Mouse (Mus musculus): ENCODE results near the gene Pla2g4e. TPM values are rescaled to one million over a fixed set of nuclear protein-coding genes. Genes with fewer than 3 reads are reported as not detected.

Pla2g4e gene
- total RNA-seq, 1 experiment: 1.1 TPM

DNA sequence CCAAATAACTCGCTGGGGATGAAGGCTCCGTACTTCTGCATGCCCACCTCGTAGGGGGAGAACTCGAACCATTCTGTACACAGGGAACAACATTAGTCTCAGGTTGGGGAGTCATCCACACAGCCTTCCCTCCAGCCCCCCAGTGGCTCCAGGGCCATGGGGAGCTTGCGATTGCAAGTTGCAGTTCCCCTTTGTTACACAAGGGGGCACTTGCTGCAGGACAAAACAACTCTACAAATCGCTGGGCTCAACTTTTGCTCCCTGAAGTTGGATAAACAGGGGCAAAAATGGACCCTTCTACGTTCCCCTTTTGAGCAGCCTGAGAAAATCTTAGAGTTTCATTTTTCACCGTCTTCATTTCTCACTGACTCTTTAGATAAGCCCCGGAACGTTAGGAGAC is 71.4 kb downstream of the Pla2g4e start:
- H3K4me3 ChIP-seq (ENCODE audit: insufficient read depth in 1 of 2, low read depth in 1 of 2, low read length in 2 of 2, poor library complexity in 1 of 2, severe bottlenecking in 1 of 2): peak overlapping the region; percentile 15 to 37; a peak in 3 of 4 replicates
- no peaks in the 10 kb centered on the region for H3K36me3 ChIP-seq (ENCODE audit: control insufficient read depth, insufficient read depth, low read length, poor library complexity, severe bottlenecking)
- DNase-seq (ENCODE audit: low read depth, low spot score): peak; percentile 73
- H3K9me3 ChIP-seq (ENCODE audit: control insufficient read depth, insufficient read depth, low read depth, low read length): no peaks in the 10 kb centered on the region
- no peak overlapping the region for H3K27ac ChIP-seq (ENCODE audit: insufficient read depth, low read depth, low read length, poor library complexity, severe bottlenecking)
- in situ Hi-C loops (cut with MboI; ENCODE audit: low sequenced_read_pairs in 2 of 2, unreplicated experiment in 2 of 2): loop anchor here in 1 of 2 experiments (10.0 kb wide), 1 partner anchor 111 kb away; the partner anchor contains the start of gene Pla2g4d
- peaks cover 0 to 2% of the 10 kb centered on the region in 2 experiments; a peak in 1 of 4 replicates for H3K4me1 ChIP-seq (ENCODE audit: control insufficient read depth in 2 of 2, insufficient read depth in 2 of 2, low read length in 2 of 2, poor library complexity in 1 of 2)
- H3K9ac ChIP-seq (ENCODE audit: insufficient read depth, low read depth, low read length, poor library complexity, severe bottlenecking): peak overlapping the region; percentile 23; the same call in 1 of the 2 replicates
- TF ChIP-seq MAFK (IDR thresholded peaks at IDR 0.05; ENCODE audit: insufficient read depth, low read depth, low read length): no peak
- peak; percentile 16; the same call in 1 of the 2 replicates for TF ChIP-seq ZC3H11A (IDR thresholded peaks at IDR 0.05; ENCODE audit: borderline replicate concordance, low read depth, low read length)

- H3K27ac ChIP-seq (ENCODE audit: insufficient read depth, low read depth, low read length, poor library complexity, severe bottlenecking): no peak overlapping the region
- in situ Hi-C loops (cut with MboI; ENCODE audit: low sequenced_read_pairs in 2 of 2, unreplicated experiment in 2 of 2): loop anchor here in 1 of 2 experiments (10.0 kb wide), 1 partner anchor 113 kb away; the partner anchor contains the start of gene Pla2g4d
- H3K9ac ChIP-seq (ENCODE audit: insufficient read depth, low read depth, low read length, poor library complexity, severe bottlenecking): no peak overlapping the region
- peaks cover 0 to 2% of the 10 kb centered on the region in 2 experiments; a peak in 1 of 4 replicates for H3K4me1 ChIP-seq (ENCODE audit: control insufficient read depth in 2 of 2, insufficient read depth in 2 of 2, low read length in 2 of 2, poor library complexity in 1 of 2)
- H3K4me3 ChIP-seq (ENCODE audit: insufficient read depth in 1 of 2, low read depth in 1 of 2, low read length in 2 of 2, poor library complexity in 1 of 2, severe bottlenecking in 1 of 2): no peak overlapping the region
- no peak for DNase-seq (ENCODE audit: low read depth, low spot score)
- no peaks in the 10 kb centered on the region for H3K9me3 ChIP-seq (ENCODE audit: control insufficient read depth, insufficient read depth, low read depth, low read length)
- no peak for TF ChIP-seq CHD2 (IDR thresholded peaks at IDR 0.05; ENCODE audit: low read depth, low read length)
- TF ChIP-seq HCFC1 (IDR thresholded peaks at IDR 0.05; ENCODE audit: borderline replicate concordance, insufficient read depth, low read length): no peak
- no peak for TF ChIP-seq MAFK (IDR thresholded peaks at IDR 0.05; ENCODE audit: insufficient read depth, low read depth, low read length)
- no peak for TF ChIP-seq ZC3H11A (IDR thresholded peaks at IDR 0.05; ENCODE audit: borderline replicate concordance, low read depth, low read length)
- TF ChIP-seq ZNF384 (IDR thresholded peaks at IDR 0.05; ENCODE audit: low read depth, low read length): no peak
- H3K36me3 ChIP-seq (ENCODE audit: control insufficient read depth, insufficient read depth, low read length, poor library complexity, severe bottlenecking): no peaks in the 10 kb centered on the region
These were observed 73.8 kb downstream of the Pla2g4e start for GRCm38 (mm10) chr2:120171362-120171761.

- no peak for DNase-seq (ENCODE audit: low read depth, low spot score)
- H3K9me3 ChIP-seq (ENCODE audit: control insufficient read depth, insufficient read depth, low read depth, low read length): no peaks in the 10 kb centered on the region
- H3K9ac ChIP-seq (ENCODE audit: insufficient read depth, low read depth, low read length, poor library complexity, severe bottlenecking): no peak overlapping the region
- no peak overlapping the region for H3K4me3 ChIP-seq (ENCODE audit: insufficient read depth in 1 of 2, low read depth in 1 of 2, low read length in 2 of 2, poor library complexity in 1 of 2, severe bottlenecking in 1 of 2)
- peaks cover 0 to 2% of the 10 kb centered on the region in 2 experiments; a peak in 1 of 4 replicates for H3K4me1 ChIP-seq (ENCODE audit: control insufficient read depth in 2 of 2, insufficient read depth in 2 of 2, low read length in 2 of 2, poor library complexity in 1 of 2)
- TF ChIP-seq HCFC1 (IDR thresholded peaks at IDR 0.05; ENCODE audit: borderline replicate concordance, insufficient read depth, low read length): no peak
- TF ChIP-seq CHD2 (IDR thresholded peaks at IDR 0.05; ENCODE audit: low read depth, low read length): no peak
- TF ChIP-seq MAFK (IDR thresholded peaks at IDR 0.05; ENCODE audit: insufficient read depth, low read depth, low read length): no peak
- TF ChIP-seq ZC3H11A (IDR thresholded peaks at IDR 0.05; ENCODE audit: borderline replicate concordance, low read depth, low read length): no peak
- TF ChIP-seq ZNF384 (IDR thresholded peaks at IDR 0.05; ENCODE audit: low read depth, low read length): no peak
- in situ Hi-C loops (cut with MboI; ENCODE audit: low sequenced_read_pairs in 2 of 2, unreplicated experiment in 2 of 2): loop anchor here in 1 of 2 experiments (10.0 kb wide), 1 partner anchor 114 kb away; the partner anchor contains the start of gene Pla2g4d
- H3K27ac ChIP-seq (ENCODE audit: insufficient read depth, low read depth, low read length, poor library complexity, severe bottlenecking): no peak overlapping the region
- no peaks in the 10 kb centered on the region for H3K36me3 ChIP-seq (ENCODE audit: control insufficient read depth, insufficient read depth, low read length, poor library complexity, severe bottlenecking)
These were observed 74.4 kb downstream of the Pla2g4e start for GRCm38 (mm10) chr2:120170726-120171125.

- Histone ChIP-seq H3K9ac (ENCODE audit: insufficient read depth, low read depth, low read length, poor library complexity, severe bottlenecking) (no peak overlapping the region), H3K4me3 (ENCODE audit: insufficient read depth in 1 of 2, low read depth in 1 of 2, low read length in 2 of 2, poor library complexity in 1 of 2, severe bottlenecking in 1 of 2) (no peak overlapping the region), H3K36me3 (ENCODE audit: control insufficient read depth, insufficient read depth, low read length, poor library complexity, severe bottlenecking) (no peaks in the 10 kb centered on the region), H3K9me3 (ENCODE audit: control insufficient read depth, insufficient read depth, low read depth, low read length) (no peaks in the 10 kb centered on the region), H3K4me1 (ENCODE audit: control insufficient read depth in 2 of 2, insufficient read depth in 2 of 2, low read length in 2 of 2, poor library complexity in 1 of 2) (peaks cover 0 to 2% of the 10 kb centered on the region in 2 experiments; a peak in 1 of 4 replicates), H3K27ac (ENCODE audit: insufficient read depth, low read depth, low read length, poor library complexity, severe bottlenecking) (no peak overlapping the region)
- in situ Hi-C loops (cut with MboI; ENCODE audit: low sequenced_read_pairs in 2 of 2, unreplicated experiment in 2 of 2): no loop called here
- DNase-seq (ENCODE audit: low read depth, low spot score): no peak
- TF ChIP-seq HCFC1 (IDR thresholded peaks at IDR 0.05; ENCODE audit: borderline replicate concordance, insufficient read depth, low read length): no peak
These were observed 75.8 kb downstream of the Pla2g4e start for GRCm38 (mm10) chr2:120169382-120169781.

- H3K4me3 ChIP-seq (ENCODE audit: insufficient read depth in 1 of 2, low read depth in 1 of 2, low read length in 2 of 2, poor library complexity in 1 of 2, severe bottlenecking in 1 of 2): no peak overlapping the region
These were observed 77.4 kb downstream of the Pla2g4e start for GRCm38 (mm10) chr2:120167763-120168162.

More at GRCm38 (mm10) chr2:120167763-120168162, 77.4 kb downstream of the Pla2g4e start:
- Histone ChIP-seq H3K36me3 (ENCODE audit: control insufficient read depth, insufficient read depth, low read length, poor library complexity, severe bottlenecking) (no peaks in the 10 kb centered on the region), H3K27ac (ENCODE audit: insufficient read depth, low read depth, low read length, poor library complexity, severe bottlenecking) (no peak overlapping the region), H3K9ac (ENCODE audit: insufficient read depth, low read depth, low read length, poor library complexity, severe bottlenecking) (no peak overlapping the region), H3K9me3 (ENCODE audit: control insufficient read depth, insufficient read depth, low read depth, low read length) (no peaks in the 10 kb centered on the region), H3K4me1 (ENCODE audit: control insufficient read depth in 2 of 2, insufficient read depth in 2 of 2, low read length in 2 of 2, poor library complexity in 1 of 2) (no peaks in the 10 kb centered on the region)
- TF ChIP-seq HCFC1 (IDR thresholded peaks at IDR 0.05; ENCODE audit: borderline replicate concordance, insufficient read depth, low read length) (no peak), MAFK (IDR thresholded peaks at IDR 0.05; ENCODE audit: insufficient read depth, low read depth, low read length) (no peak), ZC3H11A (IDR thresholded peaks at IDR 0.05; ENCODE audit: borderline replicate concordance, low read depth, low read length) (no peak), CHD2 (IDR thresholded peaks at IDR 0.05; ENCODE audit: low read depth, low read length) (no peak), ZNF384 (IDR thresholded peaks at IDR 0.05; ENCODE audit: low read depth, low read length) (no peak)
- in situ Hi-C loops (cut with MboI; ENCODE audit: low sequenced_read_pairs in 2 of 2, unreplicated experiment in 2 of 2): no loop called here
- DNase-seq (ENCODE audit: low read depth, low spot score): no peak
